Mouse (Mus musculus): ENCODE data around the gene Catsper4. TPM values are rescaled to one million over a fixed set of nuclear protein-coding genes. Genes with fewer than 3 reads are reported as not detected.
A peak's percentile ranks its signal among the peaks of the same experiment; 100 is the strongest.

Gene Catsper4
- polyA plus RNA-seq, 1 experiment from 2014 or later: not detected

- H3K4me3 ChIP-seq: peak within 1 kb of the TSS; percentile 97
- H3K27ac ChIP-seq: peak within 1 kb of the TSS; percentile 87
- H3K9me3 ChIP-seq: no peaks in the 10 kb centered on the region
- H3K27me3 ChIP-seq (ENCODE audit: poor library complexity, severe bottlenecking): peaks cover 43% of the 10 kb centered on the region
- peaks cover 17% of the 10 kb centered on the region for H3K36me3 ChIP-seq (replicated peaks)
- H3K4me1 ChIP-seq: peaks cover 64% of the 10 kb centered on the region
- WGBS: under 1% methylated on average over 60 of the region's 60 CpGs
- peak; percentile 94 for DNase-seq (ENCODE audit: extremely low spot score, low spot score)
Observed at GRCm38 (mm10) chr4:134245148-134245843, 18.1 kb upstream of the Catsper4 start, which contains the start of gene Zfp593. Zfp593 (minus strand) TSS chr4:134245592.

- 90% methylated on average over 17 of the region's 17 CpGs for WGBS
Observed at GRCm38 (mm10) chr4:134243516-134244250, 16.5 kb upstream of the Catsper4 start, which contains the start of gene E130218I03Rik. E130218I03Rik (plus strand) TSS chr4:134243662.

GRCm38 (mm10) chr4:134238686-134239085 lies 11.5 kb upstream of the Catsper4 start:
- peaks cover 17% of the 10 kb centered on the region for H3K4me1 ChIP-seq
- H3K36me3 ChIP-seq (replicated peaks): peaks cover 10% of the 10 kb centered on the region
- no peak for DNase-seq (ENCODE audit: extremely low spot score, low spot score)
- H3K9me3 ChIP-seq: no peaks in the 10 kb centered on the region
- peak overlapping the region; percentile 39 for H3K4me3 ChIP-seq
- H3K27ac ChIP-seq: no peak overlapping the region
- WGBS: 12% methylated on average over 10 of the region's 10 CpGs
- peaks cover 35% of the 10 kb centered on the region for H3K27me3 ChIP-seq (ENCODE audit: poor library complexity, severe bottlenecking)

More at GRCm38 (mm10) chr4:134243516-134244250, 16.5 kb upstream of the Catsper4 start, which contains the start of gene E130218I03Rik:
- no peak for DNase-seq (ENCODE audit: extremely low spot score, low spot score)
- Histone ChIP-seq H3K27ac (no peak within 1 kb of the TSS), H3K36me3 (replicated peaks) (peaks cover 17% of the 10 kb centered on the region), H3K27me3 (ENCODE audit: poor library complexity, severe bottlenecking) (peaks cover 32% of the 10 kb centered on the region), H3K4me3 (peak within 1 kb of the TSS; percentile 97), H3K4me1 (peaks cover 52% of the 10 kb centered on the region), H3K9me3 (no peaks in the 10 kb centered on the region)

- Histone ChIP-seq H3K4me3 (peak within 1 kb of the TSS; percentile 39), H3K9me3 (no peaks in the 10 kb centered on the region), H3K36me3 (replicated peaks) (peaks cover 6% of the 10 kb centered on the region), H3K27ac (no peak within 1 kb of the TSS), H3K27me3 (ENCODE audit: poor library complexity, severe bottlenecking) (peaks cover 35% of the 10 kb centered on the region), H3K4me1 (peaks cover 13% of the 10 kb centered on the region)
- DNase-seq (ENCODE audit: extremely low spot score, low spot score): no peak
- WGBS: 3% methylated on average over 18 of the region's 18 CpGs
Observed at GRCm38 (mm10) chr4:134238279-134238651, 11.1 kb upstream of the Catsper4 start, which contains the start of gene Cnksr1. Cnksr1 (minus strand) TSS chr4:134238399.

GRCm38 (mm10) chr4:134237582-134238278 lies 10.5 kb upstream of the Catsper4 start:
- Histone ChIP-seq H3K4me1 (peaks cover 16% of the 10 kb centered on the region), H3K27me3 (ENCODE audit: poor library complexity, severe bottlenecking) (peaks cover 35% of the 10 kb centered on the region), H3K36me3 (replicated peaks) (peaks cover 2% of the 10 kb centered on the region; the same call in 1 of the 2 replicates), H3K9me3 (no peaks in the 10 kb centered on the region), H3K4me3 (peak overlapping the region; percentile 39), H3K27ac (no peak overlapping the region)
- 23% methylated on average over 19 of the region's 19 CpGs for WGBS
- no peak for DNase-seq (ENCODE audit: extremely low spot score, low spot score)

GRCm38 (mm10) chr4:134234876-134235275 lies 7.7 kb upstream of the Catsper4 start:
- no peak for DNase-seq (ENCODE audit: extremely low spot score, low spot score)
- 86% methylated on average over 5 of the region's 5 CpGs for WGBS
- Histone ChIP-seq H3K4me1 (peaks cover 26% of the 10 kb centered on the region), H3K9me3 (no peaks in the 10 kb centered on the region), H3K4me3 (no peak overlapping the region), H3K27me3 (ENCODE audit: poor library complexity, severe bottlenecking) (peaks cover 35% of the 10 kb centered on the region), H3K36me3 (replicated peaks) (no peaks in the 10 kb centered on the region), H3K27ac (no peak overlapping the region)

- DNase-seq (ENCODE audit: extremely low spot score, low spot score): no peak
- H3K4me3 ChIP-seq: no peak overlapping the region
- no peaks in the 10 kb centered on the region for H3K9me3 ChIP-seq
- no peaks in the 10 kb centered on the region for H3K36me3 ChIP-seq (replicated peaks)
- 53% methylated on average over 8 of the region's 8 CpGs for WGBS
- H3K27me3 ChIP-seq (ENCODE audit: poor library complexity, severe bottlenecking): 0 out of 2 replicates have a peak, but pooled peaks cover under 1% of the 10 kb centered on the region
- H3K4me1 ChIP-seq: peaks cover 29% of the 10 kb centered on the region
- H3K27ac ChIP-seq: no peak overlapping the region
Observed at GRCm38 (mm10) chr4:134230431-134230830, 3.2 kb upstream of the Catsper4 start.

GRCm38 (mm10) chr4:134222793-134223600 lies 4.2 kb downstream of the Catsper4 start:
- 74% methylated on average over 11 of the region's 11 CpGs for WGBS
- no peak overlapping the region for H3K4me3 ChIP-seq
- no peak for DNase-seq (ENCODE audit: extremely low spot score, low spot score)
- peaks cover 2% of the 10 kb centered on the region for H3K4me1 ChIP-seq
- no peaks in the 10 kb centered on the region for H3K27me3 ChIP-seq (ENCODE audit: poor library complexity, severe bottlenecking)
- no peak overlapping the region for H3K27ac ChIP-seq
- H3K9me3 ChIP-seq: no peaks in the 10 kb centered on the region
- no peaks in the 10 kb centered on the region for H3K36me3 ChIP-seq (replicated peaks)

- no peaks in the 10 kb centered on the region for H3K36me3 ChIP-seq (replicated peaks)
- 0 out of 2 replicates have a peak, but pooled peaks cover 5% of the 10 kb centered on the region for H3K4me1 ChIP-seq
- H3K4me3 ChIP-seq: no peak overlapping the region
- H3K27ac ChIP-seq: no peak overlapping the region
- WGBS: 68% methylated on average over 6 of the region's 6 CpGs
- H3K9me3 ChIP-seq: no peaks in the 10 kb centered on the region
- peaks cover 7% of the 10 kb centered on the region; the same call in 1 of the 2 replicates for H3K27me3 ChIP-seq (ENCODE audit: poor library complexity, severe bottlenecking)
- DNase-seq (ENCODE audit: extremely low spot score, low spot score): no peak
Observed at GRCm38 (mm10) chr4:134206488-134207053, 20.6 kb downstream of the Catsper4 start.

GRCm38 (mm10) chr4:134203340-134203896 lies 23.8 kb downstream of the Catsper4 start:
- Histone ChIP-seq H3K27ac (no peak overlapping the region), H3K36me3 (replicated peaks) (no peaks in the 10 kb centered on the region), H3K4me1 (0 out of 2 replicates have a peak, but pooled peaks cover 5% of the 10 kb centered on the region), H3K4me3 (no peak overlapping the region), H3K27me3 (ENCODE audit: poor library complexity, severe bottlenecking) (no peaks in the 10 kb centered on the region), H3K9me3 (no peaks in the 10 kb centered on the region)
- 84% methylated on average over 17 of the region's 17 CpGs for WGBS
- no peak for DNase-seq (ENCODE audit: extremely low spot score, low spot score)

GRCm38 (mm10) chr4:134202904-134203303 lies 24.3 kb downstream of the Catsper4 start, which contains the start of gene Gm7534:
Gm7534 (minus strand) TSS chr4:134203004.
- WGBS: 92% methylated on average over 4 of the region's 4 CpGs
- DNase-seq (ENCODE audit: extremely low spot score, low spot score): no peak
- no peak within 1 kb of the TSS for H3K4me3 ChIP-seq
- no peak within 1 kb of the TSS for H3K27ac ChIP-seq
- no peaks in the 10 kb centered on the region for H3K27me3 ChIP-seq (ENCODE audit: poor library complexity, severe bottlenecking)
- H3K9me3 ChIP-seq: no peaks in the 10 kb centered on the region
- H3K4me1 ChIP-seq: 0 out of 2 replicates have a peak, but pooled peaks cover 5% of the 10 kb centered on the region
- no peaks in the 10 kb centered on the region for H3K36me3 ChIP-seq (replicated peaks)

Measured in forebrain, embryonic 10.5 days (tissue).